Mouse (Mus musculus): ENCODE results near the gene Derl2. TPM values are rescaled to one million over a fixed set of nuclear protein-coding genes. Genes with fewer than 3 reads are reported as not detected.

Derl2 gene
- polyA plus RNA-seq, 1 experiment from 2014 or later = 52.5 TPM

Other genes starting within 250 kb of the Derl2 start
- gene Scimp, start 207.3 kb downstream of the Derl2 start, polyA plus RNA-seq (2015; fragmentation: Nextera tagmentation; extraction: Ambion mirVana) = 0.35 and 0.61 TPM in 2 replicates
- gene Rabep1, start 175.1 kb downstream of the Derl2 start, polyA plus RNA-seq (2015; fragmentation: Nextera tagmentation; extraction: Ambion mirVana) = 36.8 and 41.1 TPM in 2 replicates
- 108 and 112 TPM in 2 replicates for gene Nup88, start 49.9 kb downstream of the Derl2 start, polyA plus RNA-seq (2015; fragmentation: Nextera tagmentation; extraction: Ambion mirVana)
- gene Rpain, start 49.6 kb downstream of the Derl2 start, polyA plus RNA-seq (2015; fragmentation: Nextera tagmentation; extraction: Ambion mirVana) = 67.1 and 69.0 TPM in 2 replicates
- gene C1qbp, start 36.8 kb downstream of the Derl2 start, polyA plus RNA-seq (2015; fragmentation: Nextera tagmentation; extraction: Ambion mirVana) = 268 and 283 TPM in 2 replicates
- gene Dhx33, start 15.4 kb downstream of the Derl2 start, polyA plus RNA-seq (2015; fragmentation: Nextera tagmentation; extraction: Ambion mirVana) = 16.4 and 16.6 TPM in 2 replicates
- gene Mis12, start 230 bp downstream of the Derl2 start, polyA plus RNA-seq (2015; fragmentation: Nextera tagmentation; extraction: Ambion mirVana) = 37.7 and 40.0 TPM in 2 replicates
- gene 6330403K07Rik, start 13.7 kb upstream of the Derl2 start, polyA plus RNA-seq (2015; fragmentation: Nextera tagmentation; extraction: Ambion mirVana) = 86.2 and 91.1 TPM in 2 replicates
- 0.17 and 0.18 TPM in 2 replicates for gene Nlrp1a, start 124.9 kb upstream of the Derl2 start, polyA plus RNA-seq (2015; fragmentation: Nextera tagmentation; extraction: Ambion mirVana)
- gene Nlrp1b, start 210.9 kb upstream of the Derl2 start, polyA plus RNA-seq (2015; fragmentation: Nextera tagmentation; extraction: Ambion mirVana) = 0.09 and 0.10 TPM in 2 replicates

All from stomach, embryonic 15.5 days (tissue).